Mouse (Mus musculus) adrenal gland, adult 18-20 months (tissue): ENCODE data around the gene Antxr2. TPM values are rescaled to one million over a fixed set of nuclear protein-coding genes. Genes with fewer than 3 reads are reported as not detected.

ENCODE experiments used
- DNase-seq, 2 experiments: peaks; one replicate each; pipeline ENCODE4 v3.0.0; 2021 to 2022; ENCODE audit warnings: low spot score in 2 of 2
- total RNA-seq, 2 experiments: library from RNA; stranded (reverse); gene quantifications; 1 replicate in 1 of 2; 2 replicates in 1 of 2; pipeline ENCODE4 v1.2.3; 2021

Antxr2 gene
- total RNA-seq, 2 experiments from 2014 or later = 30.1 to 42.5 TPM

DNA sequence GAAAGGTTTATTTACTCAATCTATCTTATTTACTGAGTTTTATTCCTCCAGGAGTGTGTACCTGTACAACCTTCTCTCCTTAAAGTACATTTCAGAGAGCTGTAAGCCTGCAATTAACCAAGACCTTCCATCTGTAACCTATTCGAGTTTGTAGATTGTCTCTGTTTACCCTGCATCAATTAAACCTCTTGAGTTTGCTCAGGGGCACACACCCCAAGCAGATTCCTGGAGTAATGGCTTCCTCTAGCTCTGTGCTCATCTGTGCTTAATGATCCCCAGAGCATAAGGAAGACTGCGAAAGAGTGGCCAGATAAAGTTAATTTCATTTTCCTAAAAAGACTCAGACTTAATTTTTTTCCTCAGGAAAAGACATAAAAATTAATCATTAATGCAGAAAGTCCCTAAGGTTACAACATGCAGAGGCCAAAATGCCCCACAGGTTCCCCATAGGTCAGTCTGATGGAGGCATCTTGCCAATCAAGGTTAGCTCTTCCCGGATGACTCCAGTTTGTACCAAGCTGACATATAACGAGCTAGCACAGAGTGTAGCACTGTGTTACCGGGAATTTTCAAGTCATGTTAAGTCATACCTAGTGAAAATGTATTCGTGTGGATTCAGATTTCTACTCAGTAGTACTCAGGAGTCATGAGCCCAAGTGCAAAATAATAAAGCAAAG is 34.2 kb downstream of the Antxr2 start:
- DNase-seq = no peak

DNA sequence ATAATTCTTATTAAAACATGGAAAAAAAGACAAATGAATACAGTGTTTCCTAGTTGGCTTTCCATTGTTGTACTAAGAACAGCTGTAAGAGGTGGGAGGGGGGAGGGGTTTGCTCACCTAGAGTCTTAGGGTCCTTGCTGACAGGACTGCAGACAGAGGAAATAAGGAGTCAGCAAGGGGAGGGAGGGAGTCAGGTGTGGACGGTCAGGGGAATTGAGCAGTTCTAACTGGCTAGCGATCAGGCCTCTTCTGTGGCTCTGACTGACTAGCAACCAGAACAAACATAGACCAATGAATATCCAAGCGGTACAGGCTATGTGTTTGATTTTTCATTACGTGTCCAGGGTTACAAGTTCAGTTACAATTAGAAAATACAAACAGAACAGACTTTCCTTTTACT is 35.0 kb downstream of the Antxr2 start:
- DNase-seq = no peak

DNA sequence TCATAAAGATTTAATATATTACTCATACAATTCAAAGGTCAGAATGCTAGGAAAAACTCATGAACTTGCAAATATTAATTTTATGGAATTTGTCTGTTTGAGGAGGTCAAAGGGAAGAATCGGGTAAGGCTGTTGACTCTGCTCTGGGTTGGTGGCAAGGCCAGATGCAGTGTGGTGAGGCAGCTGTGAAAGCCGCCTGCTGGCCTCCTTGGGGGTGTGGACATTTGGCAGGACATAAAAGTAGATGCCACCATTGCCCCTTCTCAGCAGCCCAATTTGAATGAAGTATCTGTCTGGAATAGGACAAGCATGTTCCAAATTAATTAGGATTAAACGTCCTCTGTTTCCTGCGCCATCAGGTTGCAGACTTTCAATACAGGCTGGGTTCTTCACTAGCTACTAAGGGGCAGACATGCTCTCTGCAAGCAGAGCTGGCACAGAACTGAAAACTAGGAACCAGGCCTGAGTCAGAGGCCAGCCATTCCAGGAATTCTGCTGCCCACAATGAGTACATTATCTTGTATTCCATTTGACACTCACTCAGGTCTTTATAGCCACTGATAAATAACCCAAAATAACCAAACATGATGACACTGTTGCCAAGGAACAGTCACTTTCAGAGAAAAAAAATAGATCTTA is 44.1 kb downstream of the Antxr2 start:
- no peak for DNase-seq

DNA sequence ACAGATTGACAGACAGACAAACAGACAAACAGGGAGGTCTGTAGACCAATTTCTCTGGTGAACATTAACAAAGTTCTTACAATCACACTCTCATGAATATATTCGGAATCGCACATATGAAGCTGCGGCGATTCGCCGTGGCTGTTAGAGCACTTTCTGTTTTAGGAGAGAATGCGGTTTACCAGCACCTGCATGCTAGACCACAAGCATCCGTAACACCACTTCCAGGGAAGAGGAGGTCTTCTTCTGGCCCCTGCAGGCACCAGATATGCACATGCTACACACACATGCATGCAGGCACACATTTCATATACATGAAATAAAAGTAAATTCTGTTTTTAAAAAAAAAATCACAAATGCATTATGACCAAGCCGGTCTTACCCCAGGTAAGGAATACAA is 47.5 kb downstream of the Antxr2 start:
- no peak for DNase-seq

DNA sequence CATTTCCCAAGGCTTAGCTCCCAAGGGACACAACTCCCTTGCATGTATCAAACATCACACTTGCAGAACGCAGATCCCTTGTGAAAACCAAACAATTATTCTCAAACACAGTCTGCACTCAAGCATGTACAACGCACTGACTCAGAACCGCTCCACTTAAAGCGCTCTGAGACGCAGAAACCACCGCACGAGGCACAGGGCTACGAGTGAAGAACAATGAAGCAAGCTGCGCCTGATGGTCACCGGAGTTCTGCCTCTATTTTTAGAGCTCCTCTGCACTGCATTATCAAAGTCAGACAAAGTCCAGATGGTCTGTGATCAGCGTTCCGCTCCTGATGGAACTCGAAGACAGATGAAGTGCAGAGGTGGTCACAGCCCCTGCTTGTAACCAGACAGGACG is 50.4 kb downstream of the Antxr2 start:
- no peak for DNase-seq

DNA sequence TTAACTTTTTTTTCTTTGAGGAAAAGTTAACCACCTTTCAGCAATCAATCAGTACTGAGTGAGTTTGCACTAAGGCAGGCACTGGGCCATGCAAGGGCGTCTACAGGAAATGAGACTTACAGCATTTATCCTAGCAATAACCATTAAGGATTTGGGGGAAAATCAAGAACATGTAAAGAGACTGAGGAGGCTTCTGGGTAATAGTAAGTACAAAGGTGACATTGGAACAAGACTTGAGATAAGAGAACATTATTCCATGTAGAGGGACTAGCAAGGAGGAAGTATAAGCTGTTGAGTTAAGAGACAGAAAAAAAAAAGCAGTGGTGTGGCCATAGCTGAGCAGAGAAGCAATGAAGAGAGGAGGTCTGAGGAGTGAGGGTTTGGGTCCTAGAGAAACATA is 57.5 kb downstream of the Antxr2 start:
- DNase-seq = no peak

DNA sequence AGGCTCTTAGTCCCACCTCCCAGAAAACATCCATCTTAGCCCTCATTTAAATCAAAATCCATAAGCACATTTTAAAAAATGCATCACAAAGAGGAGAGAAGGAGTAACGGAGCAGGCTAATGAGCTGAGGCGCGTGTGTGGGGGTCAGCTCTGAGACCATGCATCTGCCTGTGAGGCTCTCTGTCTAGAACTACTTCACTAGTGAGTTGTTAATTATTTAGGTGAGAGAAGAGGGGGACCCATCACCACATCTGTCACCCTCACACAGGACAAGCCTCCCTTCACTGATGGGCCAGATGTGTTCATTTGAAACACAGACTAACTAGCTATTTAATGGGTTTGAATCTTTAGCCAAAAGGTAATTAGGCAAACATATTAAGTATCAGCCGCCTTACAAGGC is 58.8 kb downstream of the Antxr2 start:
- no peak for DNase-seq

DNA sequence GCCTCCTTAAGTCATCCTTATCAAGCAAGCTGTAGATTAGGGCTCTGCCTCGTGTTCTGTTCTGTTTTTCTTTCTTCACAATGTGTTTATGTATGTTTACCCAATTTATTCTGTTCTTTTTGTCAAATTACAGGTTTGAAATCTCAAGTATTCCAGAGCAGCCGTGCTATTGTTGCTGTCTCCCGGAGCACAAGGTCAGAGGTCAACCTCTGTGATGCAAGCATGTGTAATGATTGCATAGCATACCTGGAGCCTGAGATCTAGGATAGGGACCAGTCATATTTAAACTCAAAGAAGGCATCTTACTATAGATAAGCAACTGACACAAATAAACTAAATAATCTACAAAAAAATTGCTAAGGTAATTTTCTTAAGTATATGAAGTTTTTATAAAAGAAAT is 59.6 kb downstream of the Antxr2 start:
- DNase-seq = no peak

DNA sequence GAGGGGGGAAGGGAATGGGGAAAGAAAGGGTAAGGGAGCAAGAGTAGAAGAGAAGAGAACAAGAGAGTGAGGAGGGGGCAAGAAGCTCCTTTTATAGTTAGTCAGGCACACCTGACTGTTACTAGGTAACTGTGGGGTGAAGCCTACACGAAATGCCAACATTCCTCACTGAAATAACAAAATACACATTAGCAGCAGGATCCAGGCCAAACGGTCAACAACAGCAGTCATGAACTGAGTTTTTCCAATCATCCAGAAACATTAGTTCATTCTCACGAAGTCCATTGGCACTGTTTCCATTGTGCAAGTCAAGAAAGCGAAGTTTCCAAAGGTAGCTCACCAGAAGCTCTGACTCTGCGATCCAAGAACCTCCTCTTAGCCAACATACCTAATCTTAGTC is 63.8 kb downstream of the Antxr2 start:
- no peak for DNase-seq

DNA sequence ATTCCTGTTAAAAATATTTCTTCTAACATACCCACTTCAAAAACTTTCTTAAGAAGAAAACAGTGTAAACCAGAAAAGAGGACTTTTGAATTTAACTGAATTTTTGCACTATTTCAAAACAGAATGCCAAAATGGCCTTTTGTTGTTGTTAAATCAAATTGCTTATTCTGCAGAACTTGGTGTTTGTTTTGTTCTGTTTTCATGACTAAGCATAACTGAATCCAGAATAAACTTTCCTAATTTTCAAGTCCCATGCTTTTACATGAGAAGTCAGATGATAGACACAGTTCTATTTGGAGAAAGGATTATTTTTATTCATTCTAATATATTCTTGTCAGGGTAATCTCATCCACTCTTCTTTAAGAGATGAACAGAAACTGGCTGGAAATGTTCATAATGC is 64.7 kb downstream of the Antxr2 start:
- DNase-seq = no peak

DNA sequence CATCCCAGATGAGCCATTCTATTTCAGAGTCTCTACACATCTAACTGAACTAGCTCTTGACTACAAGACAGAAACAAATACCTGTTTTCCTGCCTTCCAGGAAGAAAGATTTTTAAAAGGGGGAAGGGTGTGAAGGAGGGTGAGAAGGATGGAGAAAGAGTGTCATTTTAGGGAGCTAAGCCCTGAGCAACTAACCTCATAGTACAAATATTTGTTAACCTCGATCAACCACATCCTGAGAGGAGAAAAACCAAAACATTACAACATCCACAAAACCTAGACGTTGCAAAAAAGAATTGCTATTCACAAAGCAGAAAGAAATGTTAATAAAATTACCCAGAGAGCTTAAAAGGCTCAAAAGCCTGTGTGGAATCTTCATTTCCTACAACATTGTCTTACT is 66.4 kb downstream of the Antxr2 start:
- DNase-seq = no peak

DNA sequence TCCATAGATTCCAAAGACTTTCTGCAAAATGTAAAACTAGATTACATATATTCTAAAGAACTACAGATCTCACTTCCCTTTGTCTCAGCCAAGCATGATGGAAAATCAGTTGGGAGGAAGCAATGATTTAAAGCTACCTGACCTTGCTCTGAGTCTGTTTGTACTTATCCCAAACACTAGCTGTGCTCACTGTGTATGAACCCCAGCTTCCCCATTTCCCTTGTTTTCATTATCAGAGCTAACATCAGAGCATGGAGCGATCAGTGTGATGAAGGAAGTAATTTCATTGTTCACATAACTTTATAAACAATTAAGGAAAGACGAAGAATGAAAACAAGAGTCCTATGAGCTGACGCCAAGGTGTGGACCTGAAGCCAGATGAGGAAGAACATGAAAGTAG is 68.3 kb downstream of the Antxr2 start:
- DNase-seq = no peak

DNA sequence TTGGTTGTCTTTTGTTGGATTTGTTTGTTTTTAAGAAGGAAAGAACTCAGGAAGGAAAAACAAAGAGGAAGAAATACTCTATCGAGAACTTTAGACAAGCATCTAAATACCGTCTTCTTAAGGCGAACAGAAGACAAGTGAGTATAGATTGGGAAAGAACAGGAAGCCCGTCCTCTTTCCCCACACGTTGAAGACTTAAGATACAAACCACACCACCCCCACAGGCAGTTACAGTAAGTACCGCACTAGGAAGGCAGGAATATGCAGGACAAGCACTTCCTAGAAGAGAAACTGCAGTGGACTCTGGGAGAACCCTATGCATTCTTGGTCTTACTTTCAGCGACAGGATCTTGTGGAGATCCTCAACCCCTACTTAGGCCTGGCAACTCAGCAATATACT is 69.1 kb downstream of the Antxr2 start:
- DNase-seq = no peak

DNA sequence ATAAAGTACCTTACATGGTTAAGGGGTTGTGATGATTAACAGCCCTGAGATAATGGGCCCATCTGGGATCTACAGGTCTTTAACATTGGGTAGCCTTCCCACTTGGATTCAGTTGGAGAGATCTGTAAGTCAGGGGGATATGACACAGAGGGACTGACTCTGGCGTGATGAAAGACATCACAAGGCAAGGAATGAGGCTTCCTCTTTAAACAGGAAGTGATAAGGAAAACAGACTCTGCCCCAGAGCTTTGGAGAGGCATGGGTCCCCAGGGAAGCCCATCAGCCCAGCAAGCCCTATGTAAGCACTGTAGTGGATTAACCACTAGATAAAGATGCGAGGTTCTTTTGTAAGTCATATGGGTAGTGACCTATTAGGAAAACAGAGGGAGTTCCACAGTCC is 71.2 kb downstream of the Antxr2 start:
- no peak for DNase-seq

DNA sequence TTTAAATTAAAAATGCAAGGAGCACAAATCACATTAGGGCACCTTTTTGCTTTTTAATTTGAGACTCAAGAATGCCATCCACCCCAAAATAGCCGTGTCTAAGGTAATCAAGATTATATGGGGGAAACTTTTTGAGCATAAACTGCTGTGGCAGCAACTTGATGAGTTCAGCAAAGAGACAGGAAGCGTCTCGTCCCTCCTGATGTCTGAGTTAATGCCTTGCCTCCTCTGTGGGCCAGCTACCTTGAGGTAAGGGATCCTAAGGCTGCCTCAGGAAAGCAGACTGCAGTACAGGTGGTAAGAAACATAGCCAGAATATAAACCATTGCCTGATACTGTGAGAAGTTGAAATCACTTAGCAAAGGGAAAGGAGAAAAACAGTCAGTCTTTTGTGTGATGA is 71.8 kb downstream of the Antxr2 start:
- no peak for DNase-seq

DNA sequence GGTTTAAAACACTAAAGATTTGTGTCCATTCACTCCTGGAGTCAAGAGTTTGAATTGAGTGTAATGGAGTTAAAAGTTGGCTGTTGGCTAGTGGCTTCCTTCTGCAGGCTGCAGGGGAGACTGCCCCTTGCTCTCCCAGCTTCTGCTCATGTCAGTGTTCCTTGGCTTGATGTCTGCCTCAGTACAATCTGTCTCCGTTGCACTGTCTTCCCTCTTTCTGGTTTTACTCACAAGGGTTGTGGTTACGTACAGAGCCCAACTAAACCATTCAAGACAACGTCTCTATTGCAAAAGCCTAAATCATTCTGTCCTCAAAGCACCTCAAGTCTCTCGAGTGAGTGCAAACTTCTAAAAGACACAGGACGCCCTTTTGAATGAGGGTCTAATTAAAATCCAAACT is 73.3 kb downstream of the Antxr2 start:
- no peak for DNase-seq

DNA sequence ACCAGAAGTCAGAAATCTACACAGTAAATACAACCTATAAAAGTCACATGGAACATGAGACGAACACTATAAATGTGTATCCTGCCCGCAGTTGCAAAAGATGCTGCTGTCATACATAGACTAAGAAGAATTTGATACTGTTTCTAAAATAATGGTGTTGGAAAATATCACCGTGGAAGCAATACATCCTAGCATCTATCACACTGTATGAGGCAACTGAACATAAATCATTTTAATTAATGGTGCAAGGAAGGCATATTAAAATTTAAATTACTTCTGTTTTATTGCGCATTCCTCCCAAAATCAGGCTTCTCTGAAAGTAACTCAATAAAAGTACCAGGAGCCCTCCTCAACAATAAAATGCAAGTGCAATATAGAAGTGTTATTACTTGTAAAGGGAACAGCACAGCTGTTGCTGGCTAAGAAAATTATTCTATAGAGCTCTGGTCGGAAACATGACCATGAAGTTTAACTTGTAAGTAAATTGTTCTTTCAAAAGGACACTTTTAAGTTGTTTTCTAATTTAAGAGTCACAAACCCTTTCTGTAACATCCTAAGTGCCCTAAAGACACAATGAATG is 76.6 kb downstream of the Antxr2 start:
- no peak for DNase-seq

DNA sequence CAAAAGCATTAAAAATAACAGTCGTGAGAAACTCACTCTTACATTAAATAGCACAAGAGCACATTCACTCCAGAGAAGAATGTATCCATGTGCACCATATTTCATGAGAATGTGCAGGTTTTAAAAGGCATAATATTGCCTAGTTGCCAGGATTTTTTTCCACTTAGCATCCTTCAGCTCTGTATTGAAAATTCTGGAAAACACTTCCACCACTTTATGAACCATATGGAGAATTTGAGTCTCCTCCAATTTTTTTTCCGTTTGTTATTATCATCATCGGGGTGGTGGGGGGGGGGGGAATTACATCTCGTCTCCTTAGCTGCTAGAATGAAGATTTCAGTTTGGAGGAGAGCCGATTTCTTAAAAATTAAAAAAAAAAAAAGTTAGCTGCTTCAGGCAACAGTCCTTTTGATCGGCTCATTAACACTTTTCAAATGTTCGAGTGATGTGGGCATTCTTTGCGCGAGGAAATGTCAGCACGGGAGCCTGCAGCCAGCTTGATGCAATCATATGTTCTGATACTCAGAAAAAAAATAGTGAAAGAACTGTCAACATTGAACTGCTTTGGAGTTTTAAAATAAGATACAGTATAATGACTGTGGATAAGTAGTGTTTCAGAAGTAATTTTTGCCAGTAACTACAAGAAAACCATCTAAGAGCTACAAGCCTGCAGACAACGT is 77.5 kb downstream of the Antxr2 start:
- no peak for DNase-seq

DNA sequence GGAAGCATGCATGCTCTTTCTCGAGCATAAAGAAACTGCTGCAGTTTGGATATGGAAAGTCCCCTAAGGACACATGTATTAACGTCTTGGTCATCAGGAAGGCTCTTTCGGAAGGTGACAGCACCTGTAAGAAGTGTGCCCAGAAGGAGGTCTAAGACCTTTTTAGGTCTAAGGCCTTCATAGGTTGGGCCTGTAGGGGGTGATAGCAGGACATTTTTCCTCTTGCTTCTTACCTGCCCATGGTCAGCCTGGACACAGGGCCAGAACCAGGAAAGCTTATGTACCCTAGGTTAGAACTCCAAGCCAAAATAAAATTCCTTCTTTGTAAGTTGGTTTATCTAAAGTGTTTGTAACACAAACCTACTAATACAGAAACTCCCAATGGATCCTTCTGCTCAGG is 83.6 kb downstream of the Antxr2 start:
- DNase-seq = no peak

DNA sequence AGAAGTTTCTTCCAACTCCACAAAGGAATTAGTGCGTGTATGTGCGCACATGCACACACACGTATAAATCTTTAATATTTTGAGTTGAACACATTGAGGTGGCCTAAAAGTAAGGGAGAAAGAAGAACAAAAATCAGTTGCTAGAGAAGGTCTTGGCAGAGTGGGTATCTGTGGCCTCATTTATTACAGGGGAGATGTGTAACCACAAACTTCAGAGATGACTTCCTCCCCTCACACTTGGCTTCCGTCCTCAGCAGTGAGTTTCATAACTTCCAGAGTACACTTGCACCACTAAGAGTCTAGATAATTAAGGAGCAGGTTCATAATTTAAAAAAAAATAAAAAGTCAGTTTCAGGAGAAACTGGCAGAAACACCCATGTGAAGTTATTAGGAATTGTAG is 84.6 kb downstream of the Antxr2 start:
- DNase-seq = no peak

DNA sequence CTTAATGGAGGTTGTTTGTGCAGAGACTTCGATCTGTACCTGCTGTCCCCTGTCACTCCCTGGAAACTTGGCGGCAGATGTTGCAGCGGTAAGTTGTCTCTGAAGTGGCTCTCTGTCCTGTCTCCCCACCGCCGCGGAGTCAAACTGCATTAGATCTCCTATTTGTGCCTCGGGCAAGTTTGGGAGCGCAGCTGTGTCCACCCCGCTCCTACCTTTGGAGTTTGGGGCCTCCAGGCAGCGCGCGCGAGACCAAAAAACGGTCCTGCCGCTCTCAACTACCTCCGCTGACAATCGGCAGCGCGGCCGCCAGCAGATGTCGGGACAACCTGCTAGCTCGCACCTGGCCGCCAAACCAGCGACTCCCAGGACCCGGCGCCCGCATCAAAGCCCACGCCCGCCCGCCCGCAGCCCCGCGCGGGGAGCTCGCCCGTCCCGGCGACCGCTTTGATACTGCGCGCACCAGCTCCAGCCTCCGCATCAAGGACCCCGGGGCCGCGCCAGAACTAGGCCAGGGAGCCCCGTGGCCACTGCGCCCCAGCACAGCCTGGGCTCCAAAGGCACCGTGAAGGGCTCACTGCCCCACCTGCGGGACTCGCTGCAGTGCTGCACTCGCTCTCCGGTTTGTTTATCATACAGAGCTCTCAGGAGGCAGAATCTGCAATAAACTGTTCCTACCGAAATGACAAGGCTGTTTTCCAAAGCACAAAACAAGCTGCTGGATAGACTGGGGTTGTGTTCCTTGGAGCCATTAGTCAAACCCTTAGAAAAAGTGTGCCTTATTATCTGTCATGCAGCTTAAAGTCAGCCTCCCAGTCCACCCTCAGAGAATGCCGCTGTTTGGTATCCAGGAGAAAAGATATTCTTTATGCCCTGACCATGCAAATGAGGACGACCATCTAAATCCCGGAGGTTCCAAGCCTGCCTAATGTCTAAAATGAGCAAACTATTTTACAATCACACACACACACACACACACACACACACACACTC is 95.4 kb downstream of the Antxr2 start:
- DNase-seq = peak; percentile 11 to 25
